Mouse (Mus musculus) brain, adult 2 months (tissue): ENCODE measurements around the gene Carns1.
"Not testable (repeated sequence)": the region's sequence is repeated elsewhere in the genome, so short reads cannot be mapped to it uniquely, and the experiment has no call there.

Experiments used
- DNase-seq: peaks from one replicate; pipeline ENCODE4 v3.0.0; 2011; ENCODE audit warnings: low read depth, low spot score

The Carns1 gene

DNA sequence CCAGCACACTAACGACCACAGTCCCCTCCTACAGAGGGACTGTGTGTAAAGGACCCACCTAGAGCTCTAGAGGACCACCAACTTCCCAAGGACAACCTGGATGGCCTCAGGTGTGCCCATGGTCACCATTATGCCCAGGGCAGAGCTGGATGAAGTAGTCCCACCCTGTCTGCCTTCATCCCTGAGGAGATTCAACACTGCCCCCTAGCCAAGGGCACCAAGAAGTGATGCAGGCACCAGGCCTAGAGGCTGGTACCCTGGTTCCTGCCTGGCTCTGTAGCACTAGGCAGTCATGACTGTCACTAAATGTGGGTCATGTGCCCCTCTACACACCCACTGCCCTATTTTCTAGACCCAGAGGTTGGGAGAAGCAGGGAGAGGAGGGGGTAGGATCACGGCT is 43.5 kb downstream of the Carns1 start:
- no peak for DNase-seq

GRCm38 (mm10) chr19:4131075-4131474 is 44.2 kb downstream of the Carns1 start:
- DNase-seq = no peak

- no peak for DNase-seq
Measured at GRCm38 (mm10) chr19:4130106-4130505, 45.2 kb downstream of the Carns1 start.

GRCm38 (mm10) chr19:4129462-4129861 is 45.8 kb downstream of the Carns1 start:
- no peak for DNase-seq

- DNase-seq = peak; percentile 39
Measured at GRCm38 (mm10) chr19:4126759-4127495, 48.4 kb downstream of the Carns1 start.

DNA sequence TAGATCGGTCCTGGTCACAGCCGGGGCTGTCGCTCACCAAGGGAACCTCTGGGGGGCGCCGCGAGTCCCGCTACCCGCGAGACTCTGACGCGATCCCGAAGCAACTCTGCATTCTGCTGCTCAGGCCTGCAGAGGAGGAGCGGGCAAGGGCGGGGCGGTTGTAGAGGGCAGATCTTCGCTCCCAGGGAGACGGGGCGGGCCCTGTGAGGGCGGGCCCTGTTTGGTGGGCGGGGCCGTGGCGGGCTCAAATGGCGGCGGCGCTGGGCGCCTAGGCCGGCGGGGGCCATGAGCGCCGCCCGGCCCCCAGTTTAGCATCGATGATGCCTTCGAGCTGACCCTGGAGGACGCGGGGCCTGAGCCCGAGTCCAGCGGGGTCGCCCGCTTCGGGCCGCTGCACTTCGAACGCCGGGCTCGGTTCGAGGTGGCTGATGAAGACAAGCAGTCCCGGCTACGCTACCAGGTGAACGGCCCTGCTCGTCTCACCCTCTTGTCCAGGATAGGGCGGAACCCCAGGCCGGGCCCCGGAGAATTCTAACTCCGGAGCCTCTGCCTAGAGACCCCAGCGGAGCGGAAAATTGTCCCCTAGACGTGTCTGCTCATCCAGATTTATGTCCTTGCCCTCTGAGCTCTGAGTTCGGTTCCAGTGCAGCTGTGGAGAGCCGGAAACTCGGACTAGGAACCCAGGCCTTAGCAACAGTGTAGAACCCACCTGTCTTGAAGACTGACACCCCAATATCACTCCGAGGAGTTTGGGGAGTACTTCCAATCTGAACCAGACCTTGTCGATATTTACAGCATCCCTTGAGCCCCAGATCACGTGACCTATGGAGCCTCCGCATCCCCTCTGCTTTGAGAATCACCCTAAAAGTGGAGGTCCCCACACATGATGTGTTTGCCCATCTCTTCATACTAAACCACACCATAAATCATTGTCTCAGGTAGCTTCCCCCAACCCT is 49.3 kb downstream of the Carns1 start, which contains the start of gene Aip:
Gene Aip (minus strand): TSS at position 118 of the 956 bp plus-strand sequence.
- DNase-seq = peak; percentile 99

GRCm38 (mm10) chr19:4125268-4125667 is 50.0 kb downstream of the Carns1 start:
- peak; percentile 66 for DNase-seq

DNA sequence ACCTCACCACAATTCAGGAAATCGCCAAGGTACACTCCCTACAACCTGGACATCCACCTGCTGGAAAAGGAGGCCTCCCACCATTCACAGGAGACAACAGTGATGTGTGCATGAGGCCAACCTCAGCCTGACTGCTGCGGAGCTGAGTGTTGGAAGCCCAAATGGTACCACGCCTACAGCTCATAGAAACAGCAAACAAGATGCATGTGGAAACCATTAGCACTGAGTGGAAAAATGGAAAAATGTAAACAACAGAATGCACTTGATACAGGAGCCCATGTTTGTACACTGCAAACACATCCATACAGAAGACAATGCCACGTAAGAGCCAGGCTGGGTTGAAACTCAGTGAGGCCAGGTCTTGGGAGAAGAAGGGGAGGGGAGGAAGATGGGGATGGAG is 50.8 kb downstream of the Carns1 start:
- DNase-seq = no peak

DNA sequence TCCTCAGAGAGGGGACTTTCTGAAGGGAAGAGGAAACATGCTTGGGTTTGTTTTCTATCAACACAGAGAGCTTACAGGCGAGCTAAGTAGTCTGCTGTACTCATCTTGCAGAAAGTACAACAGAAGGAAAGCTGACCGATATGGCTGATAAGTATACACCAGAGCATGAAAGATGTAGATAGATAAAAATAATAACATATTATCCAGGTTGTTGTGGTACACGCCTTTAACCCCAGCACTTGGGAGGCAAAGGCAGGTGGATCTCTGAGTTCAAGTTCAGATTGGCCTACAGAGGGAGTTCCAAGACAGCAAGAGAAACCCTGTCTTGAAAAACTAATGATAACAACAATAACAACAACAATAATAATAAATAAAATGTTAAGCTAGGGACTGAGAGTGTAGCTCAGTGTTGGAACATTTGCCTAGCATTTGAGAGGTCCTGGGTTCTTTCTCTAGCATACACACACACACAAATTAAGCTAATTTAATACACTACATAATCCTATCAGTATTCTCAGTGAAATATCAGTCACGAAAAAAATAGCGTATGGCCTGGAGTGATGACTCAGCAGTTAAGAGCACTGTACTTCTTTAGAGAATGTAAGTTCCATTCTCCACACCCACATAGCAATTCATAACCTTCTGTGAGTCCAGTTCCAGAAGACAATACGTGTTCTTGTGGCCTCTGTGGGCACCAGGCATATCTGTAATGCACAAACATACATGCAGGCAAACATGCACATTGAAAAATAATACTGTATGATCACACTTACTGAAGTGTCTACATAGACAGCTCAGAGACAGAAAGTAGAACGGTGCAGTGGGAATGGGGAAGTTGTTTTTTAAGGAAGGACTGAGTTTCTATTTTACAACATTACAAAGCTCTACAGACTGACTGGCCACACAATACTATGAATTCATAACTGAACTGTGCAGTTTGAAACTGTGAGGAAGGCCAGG is 52.6 kb downstream of the Carns1 start:
- no peak for DNase-seq

GRCm38 (mm10) chr19:4121896-4122295 is 53.4 kb downstream of the Carns1 start:
- not testable (repeated sequence) for DNase-seq

- DNase-seq = peak; percentile 99
Measured at GRCm38 (mm10) chr19:4121097-4121805, 54.0 kb downstream of the Carns1 start.

GRCm38 (mm10) chr19:4120496-4120895 is 54.8 kb downstream of the Carns1 start:
- no peak for DNase-seq

- no peak for DNase-seq
Measured at GRCm38 (mm10) chr19:4119716-4120487, 55.4 kb downstream of the Carns1 start.

- no peak for DNase-seq
Measured at GRCm38 (mm10) chr19:4118350-4118749, 56.9 kb downstream of the Carns1 start.

DNA sequence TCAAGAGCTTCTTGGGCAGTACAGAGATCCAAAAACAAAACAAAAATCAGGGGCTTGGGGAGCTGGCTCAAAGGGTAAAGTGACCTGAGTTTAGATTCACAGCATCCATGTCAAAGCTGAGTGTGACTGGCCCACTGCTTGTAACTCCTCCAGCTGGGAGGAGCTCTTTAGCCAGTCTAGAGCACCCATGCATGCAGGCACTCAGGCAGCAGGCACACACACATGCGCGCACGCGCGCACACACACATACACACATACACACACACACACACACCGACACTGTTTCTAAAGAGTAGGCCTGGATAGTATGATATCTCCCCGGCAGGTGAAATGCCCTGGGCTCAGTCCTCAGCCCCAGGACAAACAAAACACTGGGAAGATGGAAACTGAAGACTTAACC is 58.3 kb downstream of the Carns1 start:
- DNase-seq = no peak

DNA sequence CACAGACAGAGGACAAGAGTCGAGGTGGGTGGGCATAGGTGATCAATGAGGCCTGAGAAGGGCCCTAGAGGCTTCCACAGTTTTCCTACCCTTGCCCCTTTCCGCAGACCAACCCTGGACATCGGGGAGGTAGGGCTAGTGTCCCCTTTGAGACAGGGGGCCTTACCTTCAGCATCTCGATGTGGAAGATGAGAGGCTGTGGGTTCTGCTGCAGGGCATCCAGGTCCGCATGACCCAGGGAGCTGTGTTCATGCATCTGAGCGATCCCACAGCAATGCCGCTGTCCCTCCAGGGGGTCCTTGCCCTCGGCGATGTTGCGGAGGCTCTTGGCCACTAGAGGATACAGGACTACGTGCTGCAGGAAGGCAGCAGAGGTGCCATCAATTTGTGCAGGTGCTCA is 59.5 kb downstream of the Carns1 start:
- DNase-seq = no peak

GRCm38 (mm10) chr19:4115144-4115543 is 60.1 kb downstream of the Carns1 start:
- no peak for DNase-seq

DNA sequence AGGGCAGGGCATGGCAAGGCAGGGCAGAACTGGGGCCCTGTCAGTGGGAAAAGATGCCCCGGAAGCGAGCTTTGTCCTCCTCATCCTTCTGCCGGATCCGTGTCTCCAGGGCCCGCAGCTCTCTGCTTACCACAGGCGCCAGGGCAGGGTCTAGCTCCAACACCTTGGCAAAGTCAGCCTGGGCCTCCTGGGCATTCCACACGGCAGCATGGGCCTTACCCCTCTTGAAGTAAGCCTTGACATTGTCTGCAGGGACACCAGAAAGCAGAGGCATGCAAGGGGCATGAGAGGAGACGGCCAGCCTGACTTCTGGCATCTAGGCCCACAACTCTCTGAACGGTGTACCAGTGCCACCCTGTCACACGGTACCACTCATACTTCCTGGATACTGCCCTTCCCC is 60.7 kb downstream of the Carns1 start:
- no peak for DNase-seq
